Mouse (Mus musculus) yolk sac, embryonic 10.5 days (tissue): Measurements from ENCODE around the gene Galnt2.

Experiments used
- DNase-seq: peaks from one replicate; pipeline ENCODE4 v3.0.0-alpha.2; 2017; ENCODE audit warnings: low spot score

Gene Galnt2

DNA sequence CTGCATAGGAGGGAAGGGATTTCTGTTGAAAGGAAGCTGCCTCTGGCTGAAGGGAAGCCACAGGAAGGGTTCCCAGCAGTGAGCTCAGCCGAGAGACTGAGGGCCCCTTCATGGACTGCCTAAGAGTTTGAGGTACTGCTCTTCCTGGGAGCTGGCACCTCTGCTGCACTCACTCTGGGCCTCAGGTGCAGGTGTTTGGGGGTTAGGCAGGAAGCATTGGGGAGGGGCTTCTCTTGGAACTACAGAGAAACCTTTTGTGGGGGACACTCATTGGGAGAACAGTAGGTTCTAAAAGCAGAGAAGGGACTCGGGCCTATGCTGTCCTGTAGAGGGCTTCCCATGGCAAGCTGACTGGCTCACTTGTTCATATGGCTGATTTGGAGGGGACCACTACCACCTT lies 3.3 kb downstream of the Galnt2 start:
- no peak for DNase-seq

DNA sequence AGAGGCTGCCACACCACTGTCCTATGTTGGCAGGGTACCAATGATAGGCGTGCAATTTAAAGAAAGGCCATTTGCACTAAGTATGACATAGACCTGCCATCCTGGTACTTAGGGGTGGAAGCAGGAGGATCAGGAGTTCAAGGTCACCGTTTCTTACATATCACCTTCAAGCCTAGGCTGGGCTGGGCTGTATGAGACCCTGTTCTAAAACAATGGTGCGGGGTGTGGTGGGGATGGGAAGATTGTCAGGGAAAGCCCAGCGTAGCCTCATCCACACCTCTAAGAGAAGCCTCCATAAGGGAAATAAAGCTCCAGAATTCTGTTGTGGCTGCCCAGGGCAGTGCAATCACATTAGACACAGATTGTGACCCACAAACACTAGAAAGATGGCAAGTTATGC lies 4.3 kb downstream of the Galnt2 start:
- no peak for DNase-seq

DNA sequence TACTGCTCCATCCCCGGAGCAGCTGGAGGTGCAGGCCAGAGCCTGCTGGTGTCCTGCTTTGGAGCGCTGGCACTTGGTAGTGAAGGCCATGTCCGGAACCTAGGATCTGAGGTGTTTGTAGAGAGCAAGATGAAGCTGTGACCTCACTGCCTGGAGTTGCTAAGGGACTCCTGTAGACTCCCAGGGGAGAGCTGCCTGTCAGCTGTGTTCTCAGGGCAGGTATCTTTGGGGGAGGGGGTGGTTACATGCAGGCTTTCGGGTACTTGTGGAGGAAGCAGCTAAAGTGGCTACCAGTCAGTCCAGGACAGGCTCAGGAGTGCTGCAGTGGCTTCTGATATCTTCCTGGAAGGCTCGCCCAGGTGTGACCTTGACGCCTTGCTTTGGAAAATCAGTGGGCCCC lies 8.2 kb downstream of the Galnt2 start:
- no peak for DNase-seq

DNA sequence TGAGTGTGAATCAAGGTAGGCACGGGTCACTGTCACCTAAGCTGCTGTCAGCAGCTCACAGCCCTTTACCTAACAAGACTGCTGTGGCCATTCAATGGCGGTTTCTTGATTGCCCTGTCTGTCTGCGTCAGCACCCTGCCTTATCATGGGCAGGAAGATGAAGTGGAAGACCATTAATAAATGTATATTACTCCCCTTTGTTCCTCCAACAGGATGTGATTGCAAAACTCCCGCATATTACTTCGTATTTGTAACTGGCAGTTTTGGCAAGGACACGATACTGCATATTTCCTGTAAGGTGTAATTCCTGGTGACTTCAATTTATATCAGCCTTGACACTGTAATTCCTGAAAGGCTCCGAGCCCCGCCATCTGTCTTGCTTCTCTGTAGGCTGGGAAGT lies 9.7 kb downstream of the Galnt2 start:
- no peak for DNase-seq

DNA sequence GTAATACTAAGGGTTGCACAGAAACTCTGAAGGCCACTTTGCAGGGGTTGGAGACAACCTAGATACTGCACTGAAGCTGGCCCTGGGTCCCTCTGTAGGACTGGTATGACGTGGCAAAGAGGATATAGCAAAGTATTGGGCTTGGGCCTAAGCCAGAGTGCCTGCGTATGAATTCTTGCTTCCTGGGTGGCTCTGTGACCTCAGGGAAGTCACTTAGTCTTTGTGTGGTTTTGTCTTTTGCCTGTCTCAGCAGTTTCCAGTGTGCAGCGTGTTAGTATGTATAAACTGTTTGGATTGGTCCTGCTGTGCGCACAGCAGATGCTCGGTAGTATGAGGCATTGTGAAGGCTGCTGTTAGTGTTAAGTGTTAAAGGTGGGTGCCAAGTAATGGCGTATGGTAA lies 11.0 kb downstream of the Galnt2 start:
- no peak for DNase-seq

DNA sequence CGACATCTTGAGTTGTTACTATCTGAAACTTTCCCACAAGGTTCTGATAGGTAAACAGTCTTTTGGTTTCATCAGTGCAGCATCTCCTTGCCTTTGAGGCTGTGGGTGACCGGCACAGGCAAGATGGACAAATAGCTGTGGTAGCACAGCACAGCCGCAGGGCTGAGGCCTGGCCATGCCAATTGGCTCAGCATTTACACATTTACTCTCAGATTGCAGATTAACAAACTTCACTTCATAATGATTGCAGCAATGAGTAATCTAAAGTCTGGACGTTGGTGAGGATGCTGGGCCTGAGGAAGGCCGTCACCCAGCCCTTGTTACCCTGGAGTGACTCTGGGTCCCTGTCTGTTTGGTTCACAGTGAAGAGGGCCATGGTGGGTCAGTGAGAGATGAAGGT lies 11.7 kb downstream of the Galnt2 start:
- DNase-seq, result no peak

DNA sequence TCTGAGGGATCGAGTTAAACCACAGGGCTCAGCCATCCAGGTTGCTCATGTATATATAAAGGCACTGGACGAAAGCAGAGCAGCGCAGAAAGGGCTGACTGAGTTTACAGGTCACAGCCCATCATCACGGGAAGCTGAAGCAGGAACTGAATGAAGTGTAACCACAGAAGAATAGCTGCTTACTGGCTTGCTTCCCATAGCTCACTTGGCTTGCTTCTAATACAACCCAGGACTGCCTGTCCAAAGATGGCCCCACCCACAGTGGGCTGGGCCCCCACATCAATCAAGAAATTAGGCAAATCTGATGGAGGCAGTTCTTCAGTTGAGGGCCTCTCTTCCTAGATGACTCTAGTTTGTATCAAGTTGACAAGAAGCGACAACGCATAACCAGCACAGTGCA lies 16.4 kb downstream of the Galnt2 start:
- no peak for DNase-seq

DNA sequence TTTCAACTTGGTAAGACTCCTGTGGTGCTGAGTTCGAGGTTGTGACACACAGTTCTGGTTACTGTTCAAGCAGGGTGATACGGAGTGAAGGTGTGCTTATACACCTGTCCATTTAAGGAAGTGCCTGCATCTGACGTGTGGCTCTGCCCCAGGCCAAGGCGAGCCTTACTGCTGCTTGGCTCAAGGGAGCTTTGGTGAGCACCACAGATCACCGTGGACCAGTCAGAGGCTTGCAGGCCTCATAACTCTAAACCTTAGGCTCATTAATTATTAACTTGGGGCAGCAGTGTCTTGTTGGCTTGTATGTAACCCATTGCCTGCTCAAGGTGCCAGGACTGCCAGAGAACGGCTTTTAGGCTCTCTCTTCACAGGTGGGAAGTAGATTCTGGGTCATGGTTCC lies 17.5 kb downstream of the Galnt2 start:
- DNase-seq, result peak; percentile 33

DNA sequence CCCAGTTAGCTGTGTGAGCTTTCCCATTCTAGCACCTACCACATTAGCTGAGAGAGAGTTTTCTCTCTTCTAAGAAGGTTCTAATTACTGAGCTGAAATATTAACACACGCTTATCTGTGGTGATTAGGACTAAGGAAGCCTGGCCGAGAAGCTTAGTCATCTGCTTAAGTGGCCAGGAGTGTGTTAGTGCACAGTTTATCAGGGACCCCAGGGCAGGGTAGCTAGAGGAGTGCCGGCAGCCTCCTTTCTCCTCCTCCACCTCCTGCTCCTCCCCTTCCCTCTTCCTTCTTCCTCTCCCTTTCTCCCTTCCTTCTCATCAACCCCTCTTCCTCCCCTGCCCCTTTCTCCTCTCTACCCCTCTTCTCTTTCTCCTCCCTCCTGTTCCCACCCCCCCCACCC lies 19.1 kb downstream of the Galnt2 start:
- no peak for DNase-seq

DNA sequence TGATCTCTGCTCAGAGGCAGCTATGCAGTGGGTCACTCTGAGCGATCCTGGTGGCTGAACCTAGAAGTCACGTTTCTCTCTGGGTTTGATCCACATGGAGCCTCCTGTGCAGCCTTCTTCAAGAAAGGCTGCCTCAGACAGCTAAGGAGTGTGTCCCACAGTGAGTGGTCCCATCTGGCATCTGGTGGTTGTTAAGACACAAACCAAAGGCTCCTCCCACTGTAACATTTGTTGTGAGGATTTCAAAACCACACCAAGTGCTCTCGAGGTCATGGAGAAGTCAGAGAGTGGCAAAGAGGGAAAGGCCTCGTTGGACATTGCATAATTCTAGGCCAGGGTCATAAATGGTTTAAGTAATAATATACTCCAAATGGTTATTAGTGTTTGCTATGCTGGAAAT lies 19.6 kb downstream of the Galnt2 start:
- no peak for DNase-seq

DNA sequence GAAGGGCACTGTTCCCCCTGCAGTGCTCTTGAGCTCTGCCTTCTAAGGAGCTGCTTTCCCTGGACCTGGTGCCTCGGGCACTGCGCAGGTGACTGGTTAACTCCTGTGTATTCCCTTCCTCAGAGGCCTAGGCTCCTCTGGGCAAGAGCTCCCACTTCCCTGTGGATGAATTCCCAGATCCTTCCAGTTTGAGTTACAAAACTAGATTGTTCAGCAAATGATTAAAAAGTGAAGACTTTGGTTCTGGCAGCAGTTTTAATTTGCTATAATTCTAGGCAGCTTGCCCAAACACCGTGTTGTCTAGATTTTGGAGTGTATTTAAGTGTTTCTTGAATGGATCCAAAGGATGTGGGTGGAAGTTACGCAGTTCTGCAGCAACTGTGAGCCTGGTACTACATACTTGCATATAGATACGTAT lies 21.4 kb downstream of the Galnt2 start:
- no peak for DNase-seq

DNA sequence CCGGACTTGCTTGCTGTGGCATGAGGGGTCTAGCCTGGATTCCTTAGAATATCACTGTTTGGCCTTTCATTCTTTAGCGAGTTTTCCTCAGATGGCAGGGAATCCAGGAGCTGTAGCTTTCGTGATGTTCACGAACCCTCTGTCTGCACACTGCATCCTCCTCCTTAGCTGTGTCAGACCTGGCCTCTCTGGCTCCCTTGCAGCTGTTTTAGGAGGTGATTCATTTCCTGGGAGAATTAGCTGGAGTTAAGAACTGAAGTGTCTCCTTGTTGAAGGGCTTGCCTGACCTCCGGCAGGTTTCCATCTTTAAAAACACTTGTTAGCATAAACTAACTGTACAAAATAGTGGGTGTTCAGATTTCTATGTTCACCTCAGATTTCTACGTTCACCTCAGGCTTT lies 22.7 kb downstream of the Galnt2 start:
- no peak for DNase-seq

DNA sequence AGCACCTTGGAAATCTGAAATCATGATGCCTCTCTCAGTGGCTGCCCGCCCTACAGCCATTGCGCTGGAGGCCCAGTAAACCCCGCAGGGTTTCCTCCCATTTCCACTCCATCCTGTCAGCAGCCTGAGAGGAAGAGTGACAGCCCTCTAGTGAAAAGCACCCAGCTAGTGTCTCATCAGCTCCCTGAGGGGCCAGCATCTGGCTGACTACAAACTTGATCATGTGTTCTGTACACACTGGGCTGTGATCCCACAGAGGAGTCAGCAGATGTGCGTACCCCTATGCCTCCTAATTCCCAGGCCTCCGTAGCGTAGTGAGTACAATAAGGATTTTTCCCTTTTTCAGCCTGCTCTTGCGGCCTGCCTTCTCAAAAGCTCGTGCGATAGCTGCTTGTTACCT lies 25.6 kb downstream of the Galnt2 start:
- DNase-seq, result no peak

DNA sequence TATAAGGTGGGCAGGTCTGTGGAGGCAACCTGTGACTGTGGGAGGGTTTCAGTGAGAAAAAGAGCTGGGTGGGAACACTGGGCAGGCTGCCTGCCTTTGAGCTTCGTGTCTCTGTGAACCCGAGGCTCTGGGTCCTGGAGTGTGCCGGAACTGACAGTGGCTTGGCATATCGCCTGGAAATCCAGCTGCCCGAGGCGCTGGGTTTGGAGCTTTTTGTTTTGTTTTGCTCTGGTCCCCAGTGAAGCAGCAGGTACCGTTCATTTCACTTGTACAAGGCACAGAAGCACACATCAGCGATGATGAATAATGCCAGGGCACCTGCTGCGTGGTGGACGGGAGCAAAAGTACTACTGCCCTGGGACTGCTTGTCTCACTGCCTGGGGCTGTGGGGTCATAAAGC lies 26.2 kb downstream of the Galnt2 start:
- no peak for DNase-seq

DNA sequence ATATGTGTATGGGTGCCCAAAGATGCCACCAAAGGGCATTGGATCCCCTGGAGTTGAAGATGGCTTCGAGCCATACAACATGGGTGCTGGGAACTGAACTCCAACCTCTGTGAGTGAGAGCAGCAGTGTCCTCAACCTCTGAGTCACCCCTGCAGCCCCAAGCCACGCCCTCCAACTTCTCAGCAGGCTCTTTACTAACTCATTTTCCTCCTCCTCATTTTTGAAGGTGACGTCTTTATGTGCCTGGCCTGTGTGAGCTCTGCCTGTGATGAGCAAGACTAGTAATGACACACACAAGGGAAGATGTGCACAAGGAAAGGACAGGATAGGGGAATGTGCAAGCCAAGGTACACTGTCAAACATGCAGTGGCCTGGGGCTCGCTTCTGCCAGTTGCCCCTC lies 28.0 kb downstream of the Galnt2 start:
- DNase-seq, result no peak

DNA sequence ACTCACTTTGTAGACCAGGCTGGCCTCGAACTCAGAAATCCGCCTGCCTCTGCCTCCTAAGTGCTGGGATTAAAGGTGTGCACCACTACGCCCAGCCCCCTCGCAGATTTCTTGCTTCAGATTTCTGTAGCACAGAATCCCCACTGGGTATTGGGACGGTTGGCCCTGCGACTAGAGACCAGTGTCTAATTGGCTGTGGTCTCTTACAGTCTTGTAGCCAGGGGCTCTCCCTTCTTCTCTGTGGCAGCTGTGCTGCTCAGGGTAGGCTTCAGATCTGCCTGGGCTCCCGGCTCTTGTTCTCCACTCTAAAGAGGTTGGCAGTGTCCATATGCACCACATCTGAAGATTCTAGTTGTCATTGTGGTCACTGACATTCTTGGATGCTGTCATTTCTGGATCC lies 28.7 kb downstream of the Galnt2 start:
- DNase-seq, result no peak

DNA sequence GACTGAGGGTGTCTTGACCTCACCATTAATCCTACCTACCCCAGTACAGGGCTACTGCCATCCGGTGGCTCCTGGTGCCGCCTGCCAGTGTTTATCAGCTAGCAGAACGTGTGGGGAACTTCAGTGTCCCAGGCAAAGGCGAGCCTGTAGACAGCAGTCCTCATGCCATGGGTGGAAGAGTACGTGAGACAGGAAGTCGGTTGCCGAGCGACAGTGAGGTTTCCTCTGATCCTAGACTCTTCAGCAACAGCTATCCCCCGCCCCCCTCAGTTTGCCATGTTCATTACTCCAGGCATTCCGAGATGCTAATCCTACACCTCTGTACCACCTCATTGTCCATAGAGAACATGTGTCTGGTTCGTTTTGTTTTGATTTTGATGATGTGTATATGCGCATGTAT lies 29.2 kb downstream of the Galnt2 start:
- no peak for DNase-seq

DNA sequence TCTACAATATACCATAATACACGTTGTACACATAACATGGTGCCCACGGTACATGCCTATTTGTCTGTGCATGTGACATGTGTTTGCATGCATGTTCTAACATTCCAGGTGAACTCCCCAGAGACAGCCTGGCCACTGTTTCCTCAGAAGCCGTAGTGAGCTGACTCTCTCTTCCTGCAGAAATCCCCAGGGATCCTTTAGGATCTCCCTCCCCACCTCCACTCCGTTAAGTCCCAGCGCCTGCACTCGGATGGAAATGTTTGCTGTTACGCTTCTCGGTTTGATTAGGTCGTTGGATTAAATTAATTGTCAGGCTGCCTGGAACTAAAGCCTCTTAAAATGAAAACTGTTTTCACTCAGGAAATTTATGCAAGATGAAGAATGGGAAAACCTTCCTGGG lies 31.9 kb downstream of the Galnt2 start:
- DNase-seq, result no peak

DNA sequence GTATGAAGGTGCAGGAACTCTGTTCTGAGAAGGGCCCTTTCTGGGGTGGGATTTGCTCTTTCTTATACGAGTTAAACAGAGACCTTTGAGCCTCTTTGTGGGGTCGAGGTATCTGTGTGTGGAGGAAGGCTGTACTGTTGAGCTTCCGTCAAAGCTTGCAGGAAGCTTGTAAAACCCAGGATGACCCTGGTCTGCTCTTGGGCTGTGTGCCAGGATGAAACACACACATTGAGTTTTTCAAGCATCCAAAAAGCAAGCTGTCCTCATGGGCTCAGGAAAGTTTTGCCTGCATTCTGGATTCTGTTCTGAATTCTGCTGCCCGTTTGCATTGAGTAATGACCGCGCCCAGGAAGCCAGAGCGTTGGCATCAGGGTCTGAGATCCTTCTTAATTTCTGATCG lies 32.8 kb downstream of the Galnt2 start:
- DNase-seq, result no peak

DNA sequence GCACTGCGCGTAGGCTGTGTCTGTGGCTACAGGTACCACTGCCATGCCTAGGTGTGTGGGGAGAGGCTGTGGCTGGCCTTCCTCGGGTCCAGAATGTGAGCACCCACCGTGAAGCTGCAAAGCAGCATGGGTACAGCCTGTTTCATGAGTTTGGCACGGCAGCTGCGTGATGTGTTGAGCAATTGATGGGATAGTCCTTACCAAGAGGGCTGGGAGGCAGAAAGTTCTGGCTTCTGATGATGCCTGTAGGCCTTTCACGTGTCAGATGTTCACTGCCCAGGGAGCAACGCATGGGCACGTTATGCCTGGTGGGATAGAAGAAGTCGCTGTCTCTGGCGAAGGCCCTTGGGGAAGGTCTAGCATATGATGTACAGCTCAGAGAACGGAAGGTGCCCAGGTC lies 33.5 kb downstream of the Galnt2 start:
- no peak for DNase-seq

DNA sequence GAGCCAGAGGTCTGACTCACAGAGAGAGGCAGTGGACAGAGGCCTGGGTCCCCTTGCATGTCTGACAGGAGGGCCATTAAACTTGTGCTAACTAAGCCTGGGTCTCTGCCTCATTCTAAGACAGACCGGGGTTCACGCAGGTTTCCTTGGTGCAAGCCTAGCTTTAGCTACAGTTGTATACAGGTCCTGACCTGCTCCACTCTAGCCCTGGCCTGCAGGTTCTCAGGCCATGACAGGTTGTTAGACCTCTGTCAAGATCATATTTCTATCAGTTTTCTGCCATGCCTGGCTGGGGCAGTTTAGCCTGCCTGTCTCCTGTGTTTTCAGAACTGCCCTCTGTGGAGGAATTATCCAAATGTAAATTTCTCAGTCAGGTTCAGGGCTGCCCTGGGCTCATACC lies 33.9 kb downstream of the Galnt2 start:
- DNase-seq, result no peak

DNA sequence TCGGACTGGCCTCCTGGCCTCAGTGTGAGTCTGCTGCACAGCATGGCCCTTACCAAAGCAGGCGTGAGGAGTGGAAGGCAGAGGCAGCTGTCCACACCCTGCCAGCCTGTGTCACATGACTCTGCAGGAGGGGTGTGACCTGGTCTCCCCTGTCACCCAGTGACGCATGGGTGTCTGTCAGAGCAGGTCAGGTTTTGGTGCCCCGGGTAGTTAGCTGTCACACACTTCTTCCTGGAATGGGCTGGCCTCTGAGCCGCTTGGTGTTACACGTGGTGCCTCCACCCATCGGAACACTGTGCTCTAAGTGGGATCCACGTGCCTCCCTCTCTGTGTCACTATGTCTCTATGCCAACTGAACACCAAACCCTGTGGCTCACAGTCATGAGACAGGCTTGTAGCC lies 34.6 kb downstream of the Galnt2 start:
- no peak for DNase-seq

DNA sequence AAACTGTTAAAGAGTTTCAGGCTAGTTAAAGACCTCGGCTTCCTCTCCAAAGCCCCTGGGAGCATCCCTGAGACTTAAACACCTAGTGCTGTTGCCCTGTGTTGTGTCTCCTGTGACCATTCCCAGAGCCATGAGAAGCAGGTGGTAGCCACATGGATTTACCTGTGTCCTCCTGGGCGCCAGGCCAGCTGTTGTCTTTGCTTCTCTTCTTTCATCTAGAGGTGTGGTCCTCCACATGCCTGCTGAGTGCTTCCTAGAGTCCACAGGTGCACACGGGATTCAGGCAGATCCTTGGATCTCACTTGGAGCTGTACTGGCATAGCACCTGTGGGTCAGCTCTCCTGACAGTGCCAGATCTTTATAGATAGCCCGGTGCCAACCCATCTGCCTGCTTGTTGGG lies 36.0 kb downstream of the Galnt2 start:
- DNase-seq, result no peak

DNA sequence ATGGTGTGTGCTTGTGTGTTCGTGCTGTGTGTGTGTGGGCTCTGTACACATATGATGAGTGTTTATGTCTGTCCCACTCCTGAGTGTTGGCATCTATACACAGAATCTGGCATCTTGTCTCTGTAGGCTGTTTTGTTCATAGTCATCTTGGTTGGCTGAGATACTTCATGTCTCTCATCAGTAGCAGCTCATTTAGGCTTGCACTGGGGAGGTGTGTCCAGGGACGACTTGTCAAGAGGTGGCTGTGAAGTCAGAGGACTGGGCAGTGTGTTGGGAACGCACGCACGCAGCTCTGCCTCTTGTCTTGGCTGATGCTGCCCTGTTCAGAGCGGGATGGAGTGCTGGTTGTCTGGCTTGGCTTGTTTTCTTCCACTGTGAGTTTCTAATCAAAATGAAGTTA lies 39.3 kb downstream of the Galnt2 start:
- DNase-seq, result no peak

DNA sequence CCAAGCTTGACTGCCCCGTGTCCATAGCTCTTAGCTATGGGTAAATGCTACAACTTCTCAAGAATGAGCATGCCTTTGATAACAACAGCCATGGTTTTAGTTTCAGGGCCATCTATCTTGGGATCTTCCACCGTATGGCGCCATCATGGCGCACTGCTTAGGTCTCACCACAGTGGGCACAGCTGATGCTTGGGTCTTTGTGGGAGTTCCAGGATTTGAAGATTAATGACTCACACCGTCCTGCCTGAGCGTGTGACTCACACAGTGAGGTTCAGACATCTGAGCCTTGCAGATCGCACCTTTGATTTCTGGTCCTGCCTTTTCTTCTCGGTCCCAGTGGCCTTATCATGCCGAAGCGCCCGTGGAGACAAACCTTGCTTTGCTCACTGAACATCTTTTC lies 39.7 kb downstream of the Galnt2 start:
- DNase-seq, result no peak

DNA sequence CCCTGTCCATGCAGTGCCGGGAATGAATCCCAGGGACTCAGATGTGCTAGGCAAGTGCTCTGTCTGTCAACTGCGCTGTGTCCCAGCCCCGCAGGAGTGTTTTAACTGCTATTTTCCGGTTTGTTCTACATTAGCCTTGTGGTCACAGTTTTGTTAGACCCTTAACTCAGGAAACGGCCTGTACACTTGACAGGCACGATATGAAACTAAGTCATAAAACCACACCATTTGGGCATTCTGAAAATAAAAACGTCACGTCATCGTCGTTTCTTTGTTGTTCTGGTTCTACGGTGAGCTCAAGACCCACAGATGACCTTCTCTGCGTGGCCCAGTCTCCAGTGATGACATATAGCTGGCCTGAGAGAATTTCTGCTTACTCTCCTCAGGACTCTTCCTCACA lies 40.3 kb downstream of the Galnt2 start:
- DNase-seq, result no peak
